Mouse (Mus musculus) heart, postnatal 0 days (tissue): ENCODE data around the gene Capg.

Experiments
- CTCF ChIP-seq: IDR thresholded peaks from 2 replicates; pipeline ENCODE4 v1.5.1; 2016; ENCODE audit warnings: antibody characterized with exemption, control low read depth, low read depth
- EP300 ChIP-seq: IDR thresholded peaks from 2 replicates; pipeline ENCODE4 v1.6.1; 2016; ENCODE audit warnings: antibody characterized with exemption, low read depth

DNA sequence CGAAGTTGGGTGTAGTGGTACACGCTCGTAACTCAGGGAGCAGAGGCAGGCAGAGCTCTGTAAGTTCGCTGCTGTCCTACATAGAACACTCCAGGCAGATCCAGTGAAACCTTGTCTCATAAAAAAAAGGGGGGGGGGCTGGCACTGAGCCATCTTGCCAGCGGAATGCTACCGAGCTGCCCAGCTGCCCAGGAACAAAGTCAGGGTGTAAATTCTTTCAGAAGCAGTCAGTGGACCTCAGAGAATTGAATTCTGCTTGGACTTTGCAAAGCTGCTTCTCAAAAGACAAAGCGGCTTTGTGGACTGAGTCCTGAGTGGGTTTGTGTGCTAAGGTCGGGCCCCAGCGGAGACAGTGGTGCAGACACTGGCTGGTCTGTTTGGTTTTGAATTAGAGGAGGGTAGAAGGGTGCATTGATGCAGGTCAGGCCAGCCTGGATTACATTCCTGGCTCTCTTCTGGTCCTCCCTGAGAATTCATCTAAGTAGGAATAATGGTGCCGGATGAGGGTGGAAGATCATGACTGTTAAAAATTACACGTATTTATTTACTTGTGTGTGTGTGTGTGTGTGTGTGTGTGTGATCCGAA lies 833 bp upstream of the Capg start:
- TF ChIP-seq CTCF (no peak), EP300 (no peak)
